Mouse (Mus musculus): ENCODE data around the gene P4htm.

- no peak for TF ChIP-seq ZC3H11A (IDR thresholded peaks at IDR 0.05; ENCODE audit: borderline replicate concordance, low read depth, low read length)
- TF ChIP-seq HCFC1 (IDR thresholded peaks at IDR 0.05; ENCODE audit: borderline replicate concordance, insufficient read depth, low read length) = no peak
Measured at GRCm38 (mm10) chr9:108573774-108574690, 23.4 kb downstream of the P4htm start.
